Comparison of ENCODE assay signal across 7 mouse cellular contexts in the genomic region with DNA sequence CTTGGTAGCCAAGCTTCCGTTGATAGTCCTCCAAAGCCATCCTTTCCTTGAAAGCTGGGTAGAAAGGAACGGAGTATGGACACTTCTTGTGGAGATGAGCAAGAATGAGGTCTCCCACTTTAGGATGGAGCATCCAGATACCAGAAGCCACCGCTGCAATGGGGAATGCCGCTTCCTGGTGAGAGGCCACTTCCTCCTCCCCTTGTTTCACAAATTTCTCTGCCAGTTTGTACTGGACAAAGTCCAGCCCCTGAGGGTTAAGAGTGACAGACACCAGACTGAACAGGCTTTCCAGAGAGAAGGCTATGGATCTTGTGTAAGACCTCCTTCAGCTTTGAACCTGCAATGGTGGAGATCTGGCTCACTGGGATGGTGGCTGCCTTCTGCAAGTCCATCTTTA. TPM values are rescaled to one million over a fixed set of nuclear protein-coding genes. Genes with fewer than 3 reads are reported as not detected.
DNase-seq lines count a peak whose midpoint lies in the region; ATAC-seq and TF ChIP-seq lines count a peak whose summit lies in the region.
"Not testable (repeated sequence)": the region's sequence is repeated elsewhere in the genome, so short reads cannot be mapped to it uniquely, and the experiment has no call there.

No protein-coding gene starts in this region.

- H3K4me2 ChIP-seq in intestine, embryonic 15.5 days (replicated peaks), result not testable (repeated sequence)
- peak overlapping the region; percentile 20; the same call in 1 of the 2 replicates for H3K4me2 ChIP-seq in liver, postnatal 0 days (ENCODE audit: low read depth, low read length)

- 0 out of 2 replicates have a peak, but pooled peaks have one; percentile 36 for ATAC-seq in intestine, embryonic 15.5 days
- peak; percentile 46 for ATAC-seq in liver, postnatal 0 days
- ATAC-seq in megakaryocyte progenitor cell, adult 5-6 weeks (replicated peaks; ENCODE audit: poor library complexity), result peak; percentile 27

- H3K9ac ChIP-seq in intestine, embryonic 15.5 days; liver, postnatal 0 days (replicated peaks): not testable (repeated sequence)

- not testable (repeated sequence) for H3K9me3 ChIP-seq in intestine, embryonic 15.5 days; liver, postnatal 0 days (ENCODE audit: low read length)

- DNase-seq in adipocyte (ENCODE audit: low spot score), result peak; percentile 66
- DNase-seq in cerebellum, adult 9-11 months, result peak; percentile 58
- DNase-seq in gonadal fat pad, adult 2 months (ENCODE audit: low read depth), result peak; percentile 70
- DNase-seq in kidney, adult 2 months, result peak; percentile 31
- not testable (repeated sequence) for DNase-seq in liver, postnatal 0 days

- TF ChIP-seq EP300 in liver, postnatal 0 days (IDR thresholded peaks at IDR 0.05; ENCODE audit: low read depth), result not testable (repeated sequence)

- not testable (repeated sequence) for H3K27ac ChIP-seq in intestine, embryonic 15.5 days; kidney, adult 2 months (ENCODE audit: insufficient read depth, low read depth, low read length); liver, postnatal 0 days (ENCODE audit: low read depth)

- not testable (repeated sequence) for H3K27me3 ChIP-seq in intestine, embryonic 15.5 days (replicated peaks); kidney, adult 2 months (replicated peaks; ENCODE audit: control insufficient read depth, insufficient read depth, low read length); liver, postnatal 0 days (ENCODE audit: insufficient read depth, low read length)

- WGBS in intestine, embryonic 15.5 days, result 68% methylated on average over 4 of the region's 4 CpGs
- 55% methylated on average over 4 of the region's 4 CpGs for WGBS in kidney, adult 2 months
- 46% methylated on average over 4 of the region's 4 CpGs for WGBS in liver, postnatal 0 days (ENCODE audit: insufficient replicate concordance)

- H3K36me3 ChIP-seq in intestine, embryonic 15.5 days; kidney, adult 2 months (ENCODE audit: control insufficient read depth, insufficient read depth, low read length); liver, postnatal 0 days (replicated peaks; ENCODE audit: insufficient read depth, low read length): not testable (repeated sequence)

- TF ChIP-seq POLR2A in kidney, adult 2 months (IDR thresholded peaks at IDR 0.05; ENCODE audit: low read depth, low read length), result not testable (repeated sequence)

- H3K4me3 ChIP-seq in intestine, embryonic 15.5 days (replicated peaks); kidney, adult 2 months (ENCODE audit: insufficient read depth, low read depth, low read length); liver, postnatal 0 days (ENCODE audit: low read depth, low read length): not testable (repeated sequence)

- H3K4me1 ChIP-seq in intestine, embryonic 15.5 days (replicated peaks); kidney, adult 2 months (ENCODE audit: control insufficient read depth, insufficient read depth, low read length); liver, postnatal 0 days (ENCODE audit: insufficient read depth): not testable (repeated sequence)

- not testable (repeated sequence) for TF ChIP-seq CTCF in kidney, adult 2 months (conservative IDR thresholded peaks at IDR 0.05; ENCODE audit: insufficient read depth, insufficient read length, low read depth, low read length); liver, postnatal 0 days (IDR thresholded peaks at IDR 0.05; ENCODE audit: low read depth)

RNA-seq across cellular contexts. Expression of a gene that starts 7.4 kb away (rescaled TPM):
- polyA plus RNA-seq in gonadal fat pad, adult 2 months (2012; rRNA removed), result 23.5 and 26.0 TPM in 2 replicates
- polyA plus RNA-seq in intestine, embryonic 15.5 days (2015; fragmentation: Nextera tagmentation; extraction: Ambion mirVana), result 45.9 and 47.7 TPM in 2 replicates
- 14.9 and 15.0 TPM in 2 replicates for polyA plus RNA-seq in kidney, adult 2 months (2012; rRNA removed)
- polyA plus RNA-seq in liver, postnatal 0 days (2015; fragmentation: Nextera tagmentation; extraction: Ambion mirVana), result 19.2 and 21.9 TPM in 2 replicates
- 34.4 and 35.0 TPM in 2 replicates for total RNA-seq in megakaryocyte progenitor cell, adult 5-6 weeks (2015)
- total RNA-seq in megakaryocyte progenitor cell, adult 5-6 weeks (2017), result 105 and 132 TPM in 2 replicates

RNA-seq across cellular contexts. Expression of a gene that starts 11.5 kb away (rescaled TPM):
- polyA plus RNA-seq in gonadal fat pad, adult 2 months (2012; rRNA removed), result 38.5 and 61.2 TPM in 2 replicates
- polyA plus RNA-seq in intestine, embryonic 15.5 days (2015; fragmentation: Nextera tagmentation; extraction: Ambion mirVana), result 62.8 and 70.5 TPM in 2 replicates
- polyA plus RNA-seq in kidney, adult 2 months (2012; rRNA removed), result 25.7 and 34.2 TPM in 2 replicates
- 28.6 and 31.5 TPM in 2 replicates for polyA plus RNA-seq in liver, postnatal 0 days (2015; fragmentation: Nextera tagmentation; extraction: Ambion mirVana)
- 35.7 and 36.0 TPM in 2 replicates for total RNA-seq in megakaryocyte progenitor cell, adult 5-6 weeks (2015)
- 30.1 and 32.1 TPM in 2 replicates for total RNA-seq in megakaryocyte progenitor cell, adult 5-6 weeks (2017)

RNA-seq across cellular contexts. Expression of a gene that starts 55.2 kb away (rescaled TPM):
- polyA plus RNA-seq in gonadal fat pad, adult 2 months (2012; rRNA removed), result 58.5 and 59.8 TPM in 2 replicates
- 7.7 and 7.8 TPM in 2 replicates for polyA plus RNA-seq in intestine, embryonic 15.5 days (2015; fragmentation: Nextera tagmentation; extraction: Ambion mirVana)
- 58.7 and 60.9 TPM in 2 replicates for polyA plus RNA-seq in kidney, adult 2 months (2012; rRNA removed)
- 5.8 and 6.3 TPM in 2 replicates for polyA plus RNA-seq in liver, postnatal 0 days (2015; fragmentation: Nextera tagmentation; extraction: Ambion mirVana)
- total RNA-seq in megakaryocyte progenitor cell, adult 5-6 weeks (2015), result 14.9 and 18.2 TPM in 2 replicates
- total RNA-seq in megakaryocyte progenitor cell, adult 5-6 weeks (2017), result 25.3 and 26.1 TPM in 2 replicates
